Mouse (Mus musculus) regulatory T cell (primary cell): Measurements from ENCODE around the gene Strap.
"Not testable (repeated sequence)": the region's sequence is repeated elsewhere in the genome, so short reads cannot be mapped to it uniquely, and the experiment has no call there.

ENCODE experiments used
- in situ Hi-C: fragments of 300-600 bp; cut with MboI, MseI; formaldehyde crosslinking; loops from one replicate; pipeline ENCODE4 v1.15.1; 2025; ENCODE audit warnings: high pct_unique_total_duplicates

The Strap gene

GRCm38 (mm10) chr6:137734846-137735609 lies at the start of gene Strap:
Gene Strap, plus strand, starts transcription at chr6:137735078.
- in situ Hi-C loops: loop anchor here (25.0 kb wide), 1 partner anchor 923 kb away; the partner anchor contains the start of genes H2afj and Hist4h4

GRCm38 (mm10) chr6:137687667-137688066 lies 47.2 kb upstream of the Strap start:
- in situ Hi-C loops: no loop called here

GRCm38 (mm10) chr6:137688079-137688478 lies 46.8 kb upstream of the Strap start:
- in situ Hi-C loops: no loop called here

- in situ Hi-C loops: no loop called here
Measured at GRCm38 (mm10) chr6:137688506-137689105, 46.3 kb upstream of the Strap start.

GRCm38 (mm10) chr6:137690550-137691119 lies 44.2 kb upstream of the Strap start:
- in situ Hi-C loops: no loop called here

GRCm38 (mm10) chr6:137694310-137694709 lies 40.6 kb upstream of the Strap start:
- in situ Hi-C loops: no loop called here

- in situ Hi-C loops: no loop called here
Measured at GRCm38 (mm10) chr6:137695046-137695445, 39.8 kb upstream of the Strap start.

GRCm38 (mm10) chr6:137696445-137697204 lies 38.3 kb upstream of the Strap start:
- in situ Hi-C loops: no loop called here

GRCm38 (mm10) chr6:137699434-137699833 lies 35.4 kb upstream of the Strap start:
- in situ Hi-C loops: no loop called here

GRCm38 (mm10) chr6:137702186-137702585 lies 32.7 kb upstream of the Strap start:
- in situ Hi-C loops: no loop called here

- in situ Hi-C loops: no loop called here
Measured at GRCm38 (mm10) chr6:137702918-137703317, 32.0 kb upstream of the Strap start.

- in situ Hi-C loops: no loop called here
Measured at GRCm38 (mm10) chr6:137703431-137703830, 31.4 kb upstream of the Strap start.

GRCm38 (mm10) chr6:137704300-137704939 lies 30.5 kb upstream of the Strap start:
- in situ Hi-C loops: no loop called here

- in situ Hi-C loops: no loop called here
Measured at GRCm38 (mm10) chr6:137706209-137706608, 28.7 kb upstream of the Strap start.

- in situ Hi-C loops: not testable (repeated sequence)
Measured at GRCm38 (mm10) chr6:137708726-137709405, 26.0 kb upstream of the Strap start.

GRCm38 (mm10) chr6:137710179-137711037 lies 24.5 kb upstream of the Strap start:
- in situ Hi-C loops: no loop called here

GRCm38 (mm10) chr6:137712654-137713309 lies 22.1 kb upstream of the Strap start:
- in situ Hi-C loops: no loop called here

GRCm38 (mm10) chr6:137713310-137713664 lies 21.6 kb upstream of the Strap start:
- in situ Hi-C loops: no loop called here

- in situ Hi-C loops: no loop called here
Measured at GRCm38 (mm10) chr6:137716802-137717201, 18.1 kb upstream of the Strap start.
